Mouse (Mus musculus): ENCODE data around the gene Stxbp4.

DNA sequence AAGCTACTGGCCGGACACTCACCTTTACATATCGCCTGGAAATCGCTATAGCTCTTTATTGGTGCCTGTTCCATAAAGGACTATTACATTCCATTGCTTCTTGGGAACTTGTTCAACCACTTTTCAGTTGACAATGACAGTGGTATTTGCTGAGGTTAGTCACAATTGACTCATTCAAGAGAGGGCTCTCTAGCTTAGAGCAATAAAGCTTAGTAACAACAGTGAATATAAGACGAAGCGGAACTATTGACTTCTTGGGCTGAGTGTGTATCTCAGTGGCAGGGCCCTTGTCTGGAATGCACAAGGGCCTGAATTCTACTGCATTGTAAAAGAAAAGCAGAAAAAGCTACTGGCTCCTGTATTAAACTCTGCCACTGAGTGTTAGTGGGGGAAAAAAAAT is 40.7 kb upstream of the Stxbp4 start:
- TF ChIP-seq GATA1 (IDR thresholded peaks at IDR 0.05; ENCODE audit: borderline replicate concordance, low read length) = no peak
- no peak for TF ChIP-seq FLI1 (IDR thresholded peaks at IDR 0.05; ENCODE audit: low read length)
